Mouse (Mus musculus): Measurements from ENCODE around the gene Scg3. TPM values are rescaled to one million over a fixed set of nuclear protein-coding genes. Genes with fewer than 3 reads are reported as not detected.
"Not testable (repeated sequence)": the region's sequence is repeated elsewhere in the genome, so short reads cannot be mapped to it uniquely, and the experiment has no call there.

Gene Scg3
- total RNA-seq, 2 experiments from 2014 or later = 268 to 282 TPM

GRCm38 (mm10) chr9:75624983-75625555 is 58.8 kb downstream of the Scg3 start:
- TF ChIP-seq CTCF (IDR thresholded peaks at IDR 0.05) = no peak
- intact Hi-C loops (cut with DNase I) = loop anchor here (1.0 to 5.0 kb wide), 2 partner anchors 14 to 57 kb away; partner anchors contain the start of genes Scg3 and Tmod2
- no peak for DNase-seq (ENCODE audit: extremely low spot score in 1 of 2, low spot score in 2 of 2)
- peak overlapping the region; percentile 78 for H3K4me3 ChIP-seq
- peak overlapping the region; percentile 96 for H3K27ac ChIP-seq

- H3K27ac ChIP-seq = no peak overlapping the region
- TF ChIP-seq CTCF (IDR thresholded peaks at IDR 0.05) = no peak
- intact Hi-C loops (cut with DNase I) = no loop called here
- DNase-seq (ENCODE audit: extremely low spot score in 1 of 2, low spot score in 2 of 2) = no peak
- H3K4me3 ChIP-seq = no peak overlapping the region
Observed at GRCm38 (mm10) chr9:75621428-75621827, 62.4 kb downstream of the Scg3 start.

DNA sequence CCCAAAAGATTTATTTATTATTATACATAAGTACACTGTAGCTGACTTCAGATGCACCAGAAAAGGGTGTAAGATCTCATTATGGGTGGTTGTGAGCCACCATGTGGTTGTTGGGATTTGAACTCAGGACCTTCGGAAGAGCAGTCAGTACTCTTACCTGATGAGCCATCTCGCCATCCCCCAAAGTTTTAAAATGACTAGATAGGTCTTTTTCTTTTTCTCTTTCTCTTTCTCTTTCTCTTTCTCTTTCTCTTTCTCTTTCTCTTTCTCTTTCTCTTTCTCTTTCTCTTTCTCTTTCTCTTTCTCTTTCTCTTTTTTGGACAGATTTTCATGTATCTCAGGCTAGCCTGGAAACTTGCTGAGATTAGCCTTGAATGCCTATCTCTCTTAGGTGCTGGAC is 64.1 kb downstream of the Scg3 start:
- H3K27ac ChIP-seq; H3K4me3 ChIP-seq; DNase-seq (ENCODE audit: extremely low spot score in 1 of 2, low spot score in 2 of 2); intact Hi-C loops (cut with DNase I): not testable (repeated sequence)

DNA sequence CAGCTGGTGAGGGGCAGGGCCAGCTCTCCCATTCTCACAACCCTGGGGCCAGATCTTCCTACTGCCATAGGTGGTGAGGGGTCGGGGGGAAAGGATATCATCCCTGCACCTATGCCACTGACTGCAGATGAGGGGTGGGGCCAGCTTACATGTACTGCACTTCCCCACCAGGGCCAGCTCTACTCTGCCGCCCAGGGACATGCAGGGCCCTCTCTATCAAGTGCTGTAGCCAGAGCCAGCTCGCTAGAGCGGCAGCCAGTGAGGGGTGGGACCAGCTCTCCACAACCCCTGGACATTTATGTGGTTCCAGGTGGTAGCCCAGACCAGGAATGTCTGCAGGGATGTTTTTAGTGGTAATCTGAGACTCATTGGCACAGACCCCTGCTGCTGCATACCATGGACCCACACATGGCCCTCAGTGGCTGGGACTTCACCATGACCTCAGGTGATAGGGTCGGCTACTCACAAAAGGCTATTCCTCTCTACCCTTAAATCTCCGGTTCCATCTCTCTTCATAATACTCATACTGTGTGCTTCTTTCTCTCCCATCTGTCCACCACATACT is 64.9 kb downstream of the Scg3 start:
- no peak for TF ChIP-seq CTCF (IDR thresholded peaks at IDR 0.05)
- no peak for DNase-seq (ENCODE audit: extremely low spot score in 1 of 2, low spot score in 2 of 2)
- intact Hi-C loops (cut with DNase I) = no loop called here
- Histone ChIP-seq H3K4me3 (no peak overlapping the region), H3K27ac (no peak overlapping the region)

DNA sequence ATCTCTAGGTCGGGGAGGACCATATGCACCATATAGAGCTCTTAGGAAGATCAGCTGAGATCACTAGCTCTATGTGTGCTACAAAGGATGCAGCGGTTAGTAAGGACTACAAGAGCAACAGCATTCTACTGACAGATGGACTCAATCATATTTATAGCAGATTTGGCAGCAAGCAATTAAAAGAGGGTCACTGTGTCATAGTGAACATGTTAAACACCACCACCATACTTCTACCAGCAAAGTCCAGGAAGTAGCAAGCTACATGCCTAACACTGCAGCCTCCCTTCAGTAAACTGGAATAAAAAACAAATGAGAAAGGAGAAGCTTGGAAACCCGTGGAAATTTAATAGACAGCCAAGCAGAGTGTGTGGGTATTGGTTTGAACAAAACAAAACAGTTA is 67.3 kb downstream of the Scg3 start:
- Histone ChIP-seq H3K4me3 (no peak overlapping the region), H3K27ac (no peak overlapping the region)
- TF ChIP-seq CTCF (IDR thresholded peaks at IDR 0.05) = no peak
- DNase-seq (ENCODE audit: extremely low spot score in 1 of 2, low spot score in 2 of 2) = no peak
- intact Hi-C loops (cut with DNase I) = no loop called here

GRCm38 (mm10) chr9:75610571-75611493 is 73.0 kb downstream of the Scg3 start, which contains the start of gene Tmod2:
Tmod2 (minus strand) TSS chr9:75611325.
- peak; percentile 82 for DNase-seq (ENCODE audit: extremely low spot score in 1 of 2, low spot score in 2 of 2)
- Histone ChIP-seq H3K4me3 (peak within 1 kb of the TSS; percentile 96), H3K27ac (peak within 1 kb of the TSS; percentile 89)
- peak; percentile 17 for TF ChIP-seq CTCF (IDR thresholded peaks at IDR 0.05)
- intact Hi-C loops (cut with DNase I) = loop anchor here (1.0 kb wide), 2 partner anchors 14 to 73 kb away; partner anchors contain the start of genes Lysmd2 and Scg3

GRCm38 (mm10) chr9:75609965-75610364 is 73.9 kb downstream of the Scg3 start:
- no peak for DNase-seq (ENCODE audit: extremely low spot score in 1 of 2, low spot score in 2 of 2)
- peak overlapping the region; percentile 89 for H3K27ac ChIP-seq
- intact Hi-C loops (cut with DNase I) = no loop called here
- peak overlapping the region; percentile 96 for H3K4me3 ChIP-seq
- no peak for TF ChIP-seq CTCF (IDR thresholded peaks at IDR 0.05)

- Histone ChIP-seq H3K4me3 (peak overlapping the region; percentile 96), H3K27ac (peak overlapping the region; percentile 89)
- no peak for TF ChIP-seq CTCF (IDR thresholded peaks at IDR 0.05)
- no peak for DNase-seq (ENCODE audit: extremely low spot score in 1 of 2, low spot score in 2 of 2)
- intact Hi-C loops (cut with DNase I) = no loop called here
Observed at GRCm38 (mm10) chr9:75609505-75609904, 74.4 kb downstream of the Scg3 start.

DNA sequence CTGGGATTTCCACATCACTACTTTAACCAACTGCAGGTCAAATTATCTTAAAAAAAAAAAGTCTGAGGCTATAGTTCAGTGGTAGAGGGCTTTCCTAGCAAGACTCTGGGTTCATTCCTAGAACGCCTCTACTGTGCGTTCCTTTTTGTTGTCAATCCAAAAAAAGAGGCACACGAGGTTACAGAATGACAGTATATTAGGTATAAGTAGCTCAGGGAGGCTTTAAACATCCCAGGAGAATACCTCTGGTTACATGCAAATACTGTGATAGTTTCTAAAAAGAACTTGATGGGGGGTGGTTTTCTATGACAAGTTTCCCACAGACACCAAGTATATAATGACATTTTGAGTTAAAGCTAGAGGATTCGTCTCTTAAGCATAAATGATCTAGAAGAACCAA is 76.4 kb downstream of the Scg3 start:
- intact Hi-C loops (cut with DNase I) = no loop called here
- no peak overlapping the region for H3K27ac ChIP-seq
- TF ChIP-seq CTCF (IDR thresholded peaks at IDR 0.05) = no peak
- H3K4me3 ChIP-seq = no peak overlapping the region
- DNase-seq (ENCODE audit: extremely low spot score in 1 of 2, low spot score in 2 of 2) = no peak

GRCm38 (mm10) chr9:75601510-75601909 is 82.3 kb downstream of the Scg3 start:
- Histone ChIP-seq H3K27ac (no peak overlapping the region), H3K4me3 (no peak overlapping the region)
- DNase-seq (ENCODE audit: extremely low spot score in 1 of 2, low spot score in 2 of 2) = no peak
- intact Hi-C loops (cut with DNase I) = no loop called here
- no peak for TF ChIP-seq CTCF (IDR thresholded peaks at IDR 0.05)

GRCm38 (mm10) chr9:75600166-75600934 is 83.5 kb downstream of the Scg3 start:
- no peak for TF ChIP-seq CTCF (IDR thresholded peaks at IDR 0.05)
- Histone ChIP-seq H3K27ac (peak overlapping the region; percentile 76), H3K4me3 (no peak overlapping the region)
- intact Hi-C loops (cut with DNase I) = no loop called here
- peak in 1 of 2 experiments; percentile 41 for DNase-seq (ENCODE audit: extremely low spot score in 1 of 2, low spot score in 2 of 2)

Data from left cerebral cortex, adult 2 months (tissue).